Mouse (Mus musculus): Measurements from ENCODE around the gene Padi6. TPM values are rescaled to one million over a fixed set of nuclear protein-coding genes. Genes with fewer than 3 reads are reported as not detected.
A peak's percentile ranks its signal among the peaks of the same experiment; 100 is the strongest.

Gene Padi6
- polyA plus RNA-seq (2016; fragmentation: Nextera tagmentation; extraction: Ambion mirVana) = not detected in 2 replicates

GRCm38 (mm10) chr4:140742543-140742942 is at the start of gene Padi6:
Gene Padi6, minus strand, starts transcription at chr4:140742643.
- Histone ChIP-seq H3K4me2 (no peak within 1 kb of the TSS), H3K4me1 (no peaks in the 10 kb centered on the region), H3K27ac (no peak within 1 kb of the TSS), H3K27me3 (replicated peaks) (peaks cover 27% of the 10 kb centered on the region; the same call in 1 of the 2 replicates), H3K9me3 (replicated peaks) (no peaks in the 10 kb centered on the region), H3K36me3 (no peaks in the 10 kb centered on the region), H3K4me3 (no peak within 1 kb of the TSS), H3K9ac (no peak within 1 kb of the TSS)
- ATAC-seq = no peak
- 50% methylated on average over 2 of the region's 2 CpGs for WGBS (ENCODE audit: insufficient replicate concordance)

GRCm38 (mm10) chr4:140791071-140791470 is 48.6 kb upstream of the Padi6 start:
- H3K9me3 ChIP-seq (replicated peaks) = 0 out of 2 replicates have a peak, but pooled peaks cover 5% of the 10 kb centered on the region
- H3K4me3 ChIP-seq = no peak overlapping the region
- no peaks in the 10 kb centered on the region for H3K27me3 ChIP-seq (replicated peaks)
- H3K4me1 ChIP-seq = peaks cover 7% of the 10 kb centered on the region
- WGBS (ENCODE audit: insufficient replicate concordance) = 60% methylated on average over 16 of the region's 16 CpGs
- no peak overlapping the region for H3K4me2 ChIP-seq
- no peak overlapping the region for H3K27ac ChIP-seq
- H3K36me3 ChIP-seq = no peaks in the 10 kb centered on the region
- H3K9ac ChIP-seq = no peak overlapping the region
- ATAC-seq = no peak

GRCm38 (mm10) chr4:140789983-140790382 is 47.5 kb upstream of the Padi6 start:
- ATAC-seq = no peak
- Histone ChIP-seq H3K4me3 (no peak overlapping the region), H3K27me3 (replicated peaks) (no peaks in the 10 kb centered on the region), H3K4me1 (peaks cover 7% of the 10 kb centered on the region), H3K9ac (no peak overlapping the region), H3K4me2 (no peak overlapping the region), H3K9me3 (replicated peaks) (0 out of 2 replicates have a peak, but pooled peaks cover 5% of the 10 kb centered on the region), H3K27ac (no peak overlapping the region), H3K36me3 (no peaks in the 10 kb centered on the region)
- 70% methylated on average over 4 of the region's 4 CpGs for WGBS (ENCODE audit: insufficient replicate concordance)

GRCm38 (mm10) chr4:140788983-140789382 is 46.5 kb upstream of the Padi6 start:
- H3K4me1 ChIP-seq = peaks cover 7% of the 10 kb centered on the region
- ATAC-seq = no peak
- 0 out of 2 replicates have a peak, but pooled peaks cover 8% of the 10 kb centered on the region for H3K9me3 ChIP-seq (replicated peaks)
- H3K27ac ChIP-seq = no peak overlapping the region
- H3K9ac ChIP-seq = no peak overlapping the region
- H3K4me2 ChIP-seq = no peak overlapping the region
- H3K36me3 ChIP-seq = no peaks in the 10 kb centered on the region
- H3K4me3 ChIP-seq = no peak overlapping the region
- H3K27me3 ChIP-seq (replicated peaks) = no peaks in the 10 kb centered on the region
- WGBS (ENCODE audit: insufficient replicate concordance) = 40% methylated on average over 6 of the region's 6 CpGs

- WGBS (ENCODE audit: insufficient replicate concordance) = 54% methylated on average over 6 of the region's 6 CpGs
- ATAC-seq = no peak
- Histone ChIP-seq H3K9me3 (replicated peaks) (0 out of 2 replicates have a peak, but pooled peaks cover 8% of the 10 kb centered on the region), H3K9ac (no peak overlapping the region), H3K36me3 (no peaks in the 10 kb centered on the region), H3K27ac (no peak overlapping the region), H3K4me2 (no peak overlapping the region), H3K4me1 (peaks cover 7% of the 10 kb centered on the region), H3K4me3 (no peak overlapping the region), H3K27me3 (replicated peaks) (no peaks in the 10 kb centered on the region)
These were observed 45.8 kb upstream of the Padi6 start for GRCm38 (mm10) chr4:140788264-140788663.

- H3K9ac ChIP-seq = no peak overlapping the region
- no peak overlapping the region for H3K27ac ChIP-seq
- H3K9me3 ChIP-seq (replicated peaks) = 0 out of 2 replicates have a peak, but pooled peaks cover 8% of the 10 kb centered on the region
- 0 out of 2 replicates have a peak, but pooled peaks have one; percentile 19 for ATAC-seq
- peaks cover 7% of the 10 kb centered on the region for H3K4me1 ChIP-seq
- no peaks in the 10 kb centered on the region for H3K36me3 ChIP-seq
- no peak overlapping the region for H3K4me3 ChIP-seq
- no peak overlapping the region for H3K4me2 ChIP-seq
- no peaks in the 10 kb centered on the region for H3K27me3 ChIP-seq (replicated peaks)
- 31% methylated on average over 3 of the region's 4 CpGs for WGBS (ENCODE audit: insufficient replicate concordance)
These were observed 45.0 kb upstream of the Padi6 start for GRCm38 (mm10) chr4:140787414-140787813.

- Histone ChIP-seq H3K4me3 (no peak overlapping the region), H3K27ac (no peak overlapping the region), H3K4me2 (no peak overlapping the region), H3K36me3 (no peaks in the 10 kb centered on the region), H3K9me3 (replicated peaks) (0 out of 2 replicates have a peak, but pooled peaks cover 8% of the 10 kb centered on the region), H3K9ac (no peak overlapping the region), H3K27me3 (replicated peaks) (no peaks in the 10 kb centered on the region), H3K4me1 (peaks cover 7% of the 10 kb centered on the region)
- ATAC-seq = no peak
- WGBS (ENCODE audit: insufficient replicate concordance) = 80% methylated on average over 5 of the region's 5 CpGs
These were observed 42.8 kb upstream of the Padi6 start for GRCm38 (mm10) chr4:140785217-140785616.

GRCm38 (mm10) chr4:140784292-140784945 is 42.0 kb upstream of the Padi6 start:
- Histone ChIP-seq H3K4me3 (no peak overlapping the region), H3K9ac (no peak overlapping the region), H3K4me1 (peaks cover 2% of the 10 kb centered on the region; the same call in 1 of the 2 replicates), H3K36me3 (no peaks in the 10 kb centered on the region), H3K27me3 (replicated peaks) (no peaks in the 10 kb centered on the region), H3K4me2 (no peak overlapping the region), H3K9me3 (replicated peaks) (0 out of 2 replicates have a peak, but pooled peaks cover 8% of the 10 kb centered on the region), H3K27ac (no peak overlapping the region)
- 82% methylated on average over 9 of the region's 9 CpGs for WGBS (ENCODE audit: insufficient replicate concordance)
- no peak for ATAC-seq

GRCm38 (mm10) chr4:140782821-140783220 is 40.4 kb upstream of the Padi6 start:
- Histone ChIP-seq H3K4me1 (no peaks in the 10 kb centered on the region), H3K9me3 (replicated peaks) (0 out of 2 replicates have a peak, but pooled peaks cover 8% of the 10 kb centered on the region), H3K4me2 (no peak overlapping the region), H3K36me3 (no peaks in the 10 kb centered on the region), H3K9ac (no peak overlapping the region), H3K4me3 (no peak overlapping the region), H3K27me3 (replicated peaks) (no peaks in the 10 kb centered on the region), H3K27ac (no peak overlapping the region)
- no peak for ATAC-seq
- WGBS (ENCODE audit: insufficient replicate concordance) = 46% methylated on average over 9 of the region's 9 CpGs

GRCm38 (mm10) chr4:140780507-140780906 is 38.1 kb upstream of the Padi6 start:
- no peak overlapping the region for H3K27ac ChIP-seq
- no peak for ATAC-seq
- H3K36me3 ChIP-seq = no peaks in the 10 kb centered on the region
- H3K4me2 ChIP-seq = no peak overlapping the region
- H3K9ac ChIP-seq = no peak overlapping the region
- WGBS (ENCODE audit: insufficient replicate concordance) = 72% methylated on average over 14 of the region's 14 CpGs
- H3K9me3 ChIP-seq (replicated peaks) = 0 out of 2 replicates have a peak, but pooled peaks cover 3% of the 10 kb centered on the region
- H3K27me3 ChIP-seq (replicated peaks) = no peaks in the 10 kb centered on the region
- no peaks in the 10 kb centered on the region for H3K4me1 ChIP-seq
- H3K4me3 ChIP-seq = no peak overlapping the region

- H3K27me3 ChIP-seq (replicated peaks) = no peaks in the 10 kb centered on the region
- 39% methylated on average over 19 of the region's 19 CpGs for WGBS (ENCODE audit: insufficient replicate concordance)
- no peaks in the 10 kb centered on the region for H3K36me3 ChIP-seq
- 0 out of 2 replicates have a peak, but pooled peaks cover 3% of the 10 kb centered on the region for H3K9me3 ChIP-seq (replicated peaks)
- H3K27ac ChIP-seq = no peak overlapping the region
- no peak overlapping the region for H3K4me2 ChIP-seq
- H3K9ac ChIP-seq = no peak overlapping the region
- peak; percentile 53 for ATAC-seq
- no peaks in the 10 kb centered on the region for H3K4me1 ChIP-seq
- H3K4me3 ChIP-seq = no peak overlapping the region
These were observed 37.5 kb upstream of the Padi6 start for GRCm38 (mm10) chr4:140779803-140780397.

GRCm38 (mm10) chr4:140776623-140777022 is 34.2 kb upstream of the Padi6 start:
- no peaks in the 10 kb centered on the region for H3K9me3 ChIP-seq (replicated peaks)
- no peak overlapping the region for H3K9ac ChIP-seq
- no peaks in the 10 kb centered on the region for H3K36me3 ChIP-seq
- H3K4me2 ChIP-seq = no peak overlapping the region
- H3K4me3 ChIP-seq = no peak overlapping the region
- H3K27me3 ChIP-seq (replicated peaks) = peaks cover 4% of the 10 kb centered on the region; the same call in 1 of the 2 replicates
- H3K27ac ChIP-seq = no peak overlapping the region
- H3K4me1 ChIP-seq = no peaks in the 10 kb centered on the region
- 55% methylated on average over 13 of the region's 13 CpGs for WGBS (ENCODE audit: insufficient replicate concordance)
- no peak for ATAC-seq

Measured in liver, embryonic 12.5 days (tissue).